Mouse (Mus musculus): ENCODE measurements at regions not wholly inside any gene's neighbourhood (a gene's known extent, or its start where the extent isn't known, plus 50 kb on each side); places are given as distances from the start of the nearest gene placed in this dataset.

DNA sequence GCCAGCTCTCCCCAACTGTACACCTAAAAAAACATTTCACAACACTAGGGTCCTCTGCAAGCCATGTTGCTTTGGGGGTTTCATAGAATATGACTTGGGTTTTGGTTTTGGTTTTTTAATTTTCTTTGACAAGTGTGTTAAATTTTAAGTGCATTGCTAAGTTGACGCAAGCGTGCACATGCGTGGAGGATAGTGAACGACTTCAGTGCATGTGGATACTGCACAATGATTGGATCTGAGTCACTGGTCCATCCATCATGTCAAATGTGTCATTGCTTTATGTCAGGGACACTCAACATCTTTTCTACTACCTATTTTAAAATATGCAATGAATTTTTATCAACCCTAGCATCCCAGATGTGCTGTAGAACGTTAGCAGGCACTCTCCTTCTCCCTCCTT is 134.5 kb upstream of the Pum3 start:
- no peak for DNase-seq (ENCODE audit: low read depth, low spot score)

GRCm38 (mm10) chr19:27563592-27563991 is 134.0 kb upstream of the Pum3 start:
- DNase-seq (ENCODE audit: low read depth, low spot score) = no peak

DNA sequence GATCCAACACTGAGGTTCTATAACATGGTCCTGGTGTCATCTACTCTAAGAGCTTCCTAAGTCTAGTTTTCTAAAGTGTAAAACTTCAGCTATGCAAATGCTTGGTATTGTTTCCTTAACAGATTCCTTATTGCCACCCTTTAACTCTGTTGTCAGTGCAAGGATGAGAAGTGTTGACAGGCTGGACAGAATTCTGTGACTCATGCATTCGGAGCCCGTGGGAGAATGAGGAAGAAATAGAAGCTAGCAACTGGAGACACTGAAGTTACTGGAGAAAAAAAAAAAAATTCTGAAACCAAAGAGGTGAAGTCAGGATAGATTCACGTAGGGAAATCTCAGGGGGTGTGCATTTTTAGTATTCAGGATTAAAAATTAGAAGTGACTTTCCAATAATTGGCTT is 128.6 kb upstream of the Pum3 start:
- no peak for DNase-seq (ENCODE audit: low read depth, low spot score)

- DNase-seq (ENCODE audit: low read depth, low spot score) = no peak
These were observed 127.1 kb upstream of the Pum3 start for GRCm38 (mm10) chr19:27556697-27557096.

GRCm38 (mm10) chr19:27554841-27555240 is 125.2 kb upstream of the Pum3 start:
- no peak for DNase-seq (ENCODE audit: low read depth, low spot score)

- no peak for DNase-seq (ENCODE audit: low read depth, low spot score)
These were observed 123.6 kb upstream of the Pum3 start for GRCm38 (mm10) chr19:27553266-27553665.

DNA sequence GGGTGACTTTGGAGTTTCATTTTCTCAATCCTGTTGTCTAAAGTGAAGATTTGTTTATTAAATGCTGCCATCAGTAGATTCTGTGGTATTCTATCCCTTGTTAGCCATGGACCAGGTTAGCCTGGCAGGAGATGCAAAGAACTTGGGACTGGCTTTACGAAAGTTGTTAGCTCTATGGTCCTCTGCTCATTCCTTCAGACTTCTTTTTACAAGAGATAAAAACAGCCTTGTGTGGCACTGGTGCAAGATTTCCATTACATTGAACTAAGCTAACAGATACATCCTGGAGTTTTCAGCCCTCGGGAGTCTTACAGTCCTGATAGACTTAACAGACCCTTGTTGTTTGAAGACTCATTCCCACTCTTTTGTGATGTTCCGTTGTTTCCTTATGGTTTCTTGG is 108.1 kb upstream of the Pum3 start:
- DNase-seq (ENCODE audit: low read depth, low spot score) = no peak

DNA sequence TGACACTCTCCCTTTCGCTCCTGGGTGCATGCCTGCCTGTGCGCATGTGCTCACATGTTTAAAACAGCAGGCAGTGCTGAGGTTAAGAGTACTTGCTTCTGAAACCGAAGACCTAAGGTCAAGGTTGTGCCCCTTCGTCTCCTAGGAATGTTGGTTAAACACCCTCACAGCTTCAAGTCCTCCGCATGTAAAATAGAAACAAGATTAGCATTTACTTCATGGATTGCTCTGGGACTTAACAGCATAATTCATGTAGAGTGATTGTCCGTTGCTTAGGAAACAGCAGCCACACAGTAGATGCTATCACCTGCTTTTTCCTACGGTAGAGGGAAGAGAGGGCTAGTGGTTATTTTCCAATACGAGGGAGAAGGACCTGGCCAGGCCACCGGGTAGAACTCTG is 107.4 kb upstream of the Pum3 start:
- peak; percentile 9 for DNase-seq (ENCODE audit: low read depth, low spot score)

- no peak for DNase-seq (ENCODE audit: low read depth, low spot score)
These were observed 98.4 kb upstream of the Pum3 start for GRCm38 (mm10) chr19:27527940-27528558.

- DNase-seq (ENCODE audit: low read depth, low spot score) = no peak
These were observed 89.9 kb upstream of the Pum3 start for GRCm38 (mm10) chr19:27519326-27520061.

- DNase-seq (ENCODE audit: low read depth, low spot score) = no peak
These were observed 84.6 kb upstream of the Pum3 start for GRCm38 (mm10) chr19:27514267-27514666.

GRCm38 (mm10) chr19:27513535-27513934 is 83.9 kb upstream of the Pum3 start:
- no peak for DNase-seq (ENCODE audit: low read depth, low spot score)

DNA sequence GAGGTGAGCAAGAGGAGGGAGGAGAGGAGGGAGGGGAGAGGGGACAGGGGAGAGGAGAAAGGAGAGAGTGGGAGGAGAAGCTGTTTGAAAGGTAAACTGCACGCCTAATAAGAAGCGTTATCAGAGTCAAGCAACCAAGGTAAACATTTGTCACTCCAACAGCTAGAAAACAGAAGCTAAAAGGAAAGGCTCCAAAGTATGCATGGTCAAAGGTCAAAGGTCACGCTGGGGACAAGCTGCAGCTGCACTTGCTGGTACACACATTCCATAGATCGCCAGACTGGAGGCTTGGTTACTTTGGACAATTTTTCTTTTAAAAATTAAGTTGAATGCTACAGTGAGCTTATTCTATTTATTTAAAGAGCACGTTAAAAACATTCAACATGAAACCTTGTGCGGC is 81.7 kb upstream of the Pum3 start:
- DNase-seq (ENCODE audit: low read depth, low spot score) = peak; percentile 46

- DNase-seq (ENCODE audit: low read depth, low spot score) = no peak
These were observed 80.5 kb upstream of the Pum3 start for GRCm38 (mm10) chr19:27509956-27510639.

- no peak for DNase-seq (ENCODE audit: low read depth, low spot score)
These were observed 68.7 kb upstream of the Pum3 start for GRCm38 (mm10) chr19:27498278-27498677.

DNA sequence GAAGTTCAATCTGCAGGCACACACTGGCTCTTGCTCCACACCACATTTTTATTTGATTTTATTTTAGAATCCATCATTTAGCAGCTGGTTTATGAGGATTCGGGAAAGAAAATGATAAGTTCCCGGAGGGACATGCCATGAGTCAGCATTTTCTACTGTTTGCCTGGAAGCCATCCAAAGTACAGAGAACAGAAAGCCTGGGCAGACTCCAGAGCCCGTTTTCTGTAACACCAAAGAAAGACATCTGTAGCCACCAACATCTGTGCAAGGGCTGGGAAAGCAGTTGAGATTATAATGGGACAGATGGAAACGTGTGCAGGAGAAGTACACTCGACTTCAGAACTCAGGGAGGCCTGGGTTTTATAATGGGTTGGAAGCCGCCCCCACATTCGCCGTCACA is 62.8 kb upstream of the Pum3 start:
- no peak for DNase-seq (ENCODE audit: low read depth, low spot score)

DNA sequence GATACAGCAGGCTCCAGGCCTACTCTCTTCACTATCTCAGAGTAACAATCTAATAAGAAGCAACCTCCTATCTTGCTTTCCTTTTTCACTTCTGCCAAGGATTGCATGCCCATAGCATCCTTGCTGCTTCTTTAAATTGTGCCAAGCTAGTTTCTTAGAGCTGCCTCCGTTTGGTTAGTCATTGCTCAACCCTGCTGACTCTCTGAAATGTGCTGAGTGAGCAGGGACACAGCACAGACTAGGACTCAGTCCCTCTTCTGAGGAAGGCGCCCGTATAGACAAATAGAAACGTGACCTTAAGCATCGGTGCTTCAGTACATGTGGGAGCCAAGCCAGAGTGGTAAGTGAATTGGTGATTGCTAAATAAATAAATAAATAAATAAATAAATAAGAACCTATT is 62.2 kb upstream of the Pum3 start:
- DNase-seq (ENCODE audit: low read depth, low spot score) = no peak

DNA sequence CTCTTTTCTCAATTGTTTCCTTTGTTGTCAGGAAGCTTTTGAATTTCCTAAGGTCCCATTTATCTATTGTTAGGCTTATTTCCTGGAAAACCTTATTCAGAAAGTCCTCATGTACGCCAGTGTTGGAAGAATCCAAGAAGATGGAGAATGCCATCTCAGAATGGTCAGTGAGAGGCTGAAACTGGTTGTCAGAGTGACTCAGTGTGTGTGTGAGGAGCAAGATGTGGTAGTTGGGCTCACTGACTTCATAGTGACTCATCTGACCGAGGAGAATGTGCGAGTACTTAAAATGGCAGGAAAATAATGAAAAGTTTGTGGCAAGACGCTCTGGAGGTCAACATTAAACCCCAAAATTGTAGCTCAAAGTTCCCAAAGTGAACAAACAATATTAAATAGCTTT is 59.4 kb upstream of the Pum3 start:
- DNase-seq (ENCODE audit: low read depth, low spot score) = no peak

Measured in ZHBTc4 (cell line).